Mouse (Mus musculus): Measurements from ENCODE around the gene Rybp.

Gene Rybp

DNA sequence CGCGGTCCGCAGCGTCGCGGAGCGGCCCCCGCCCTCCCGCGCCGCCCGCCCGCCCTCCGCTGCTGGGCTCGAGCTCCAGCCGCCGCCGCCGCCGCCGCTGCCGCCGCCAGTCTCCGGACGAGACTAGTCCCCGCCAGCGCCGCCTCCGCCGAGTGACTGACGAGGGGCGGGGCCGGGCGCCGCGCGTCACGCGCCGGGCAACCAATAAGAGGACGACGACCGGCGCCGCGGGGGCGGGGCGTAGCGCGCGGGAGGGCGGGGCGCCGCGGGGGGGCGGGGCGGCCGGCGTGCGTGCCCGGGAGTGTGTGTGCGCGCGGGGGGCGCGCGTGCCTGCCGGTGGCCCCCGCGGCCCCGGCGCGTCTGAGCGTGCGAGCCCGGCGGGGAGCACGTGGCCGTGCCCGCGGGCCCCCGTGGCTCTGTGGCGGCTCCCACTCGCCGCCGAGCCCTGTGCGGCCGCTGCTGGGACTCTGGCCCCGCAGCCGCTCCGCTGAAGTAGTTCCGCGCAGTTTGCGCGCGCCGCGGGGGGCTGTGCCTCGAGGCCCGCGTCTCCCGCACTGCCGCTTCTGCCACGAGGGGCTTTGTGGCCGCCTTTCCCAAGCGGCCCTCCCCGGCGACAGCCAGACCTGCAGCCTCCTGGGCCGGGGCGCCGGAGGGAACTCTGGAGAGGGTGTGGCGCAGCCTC is at the start of gene Rybp:
Rybp (minus strand) TSS at position 152 of the 682 bp plus-strand sequence.
- in situ Hi-C loops (cut with MseI, MboI) = loop anchor here in 1 of 2 experiments (10.0 kb wide), 1 partner anchor 237 kb away; no protein-coding TSS in a partner anchor

DNA sequence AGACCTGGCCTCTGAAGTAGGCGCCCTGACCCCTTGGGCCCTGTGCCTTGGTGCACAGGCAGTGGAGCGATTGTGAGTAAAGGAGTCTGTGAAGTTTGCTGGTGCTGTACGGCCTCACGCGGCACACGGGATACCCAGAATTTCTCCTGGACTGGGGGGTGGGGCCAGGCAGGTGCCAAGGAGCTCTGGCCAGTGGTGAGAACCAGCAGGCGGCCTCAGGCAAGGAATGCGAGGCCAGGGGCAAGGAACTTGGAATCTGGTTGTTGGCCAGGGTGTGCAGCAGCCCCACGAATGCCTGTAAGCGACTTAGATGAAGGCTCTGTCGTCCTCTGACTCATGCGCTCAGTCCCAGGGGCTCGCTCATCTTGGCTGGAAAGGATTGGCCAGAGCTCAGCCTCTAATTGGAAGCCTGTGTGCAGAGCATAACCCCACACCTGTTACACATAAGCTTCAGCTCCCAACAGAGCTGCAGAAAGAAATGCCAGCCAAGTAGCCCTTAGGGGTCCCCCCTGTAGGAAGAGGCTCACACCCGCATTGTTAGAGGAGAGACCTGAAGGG is 49.4 kb upstream of the Rybp start:
- in situ Hi-C loops (cut with MseI, MboI) = no loop called here

DNA sequence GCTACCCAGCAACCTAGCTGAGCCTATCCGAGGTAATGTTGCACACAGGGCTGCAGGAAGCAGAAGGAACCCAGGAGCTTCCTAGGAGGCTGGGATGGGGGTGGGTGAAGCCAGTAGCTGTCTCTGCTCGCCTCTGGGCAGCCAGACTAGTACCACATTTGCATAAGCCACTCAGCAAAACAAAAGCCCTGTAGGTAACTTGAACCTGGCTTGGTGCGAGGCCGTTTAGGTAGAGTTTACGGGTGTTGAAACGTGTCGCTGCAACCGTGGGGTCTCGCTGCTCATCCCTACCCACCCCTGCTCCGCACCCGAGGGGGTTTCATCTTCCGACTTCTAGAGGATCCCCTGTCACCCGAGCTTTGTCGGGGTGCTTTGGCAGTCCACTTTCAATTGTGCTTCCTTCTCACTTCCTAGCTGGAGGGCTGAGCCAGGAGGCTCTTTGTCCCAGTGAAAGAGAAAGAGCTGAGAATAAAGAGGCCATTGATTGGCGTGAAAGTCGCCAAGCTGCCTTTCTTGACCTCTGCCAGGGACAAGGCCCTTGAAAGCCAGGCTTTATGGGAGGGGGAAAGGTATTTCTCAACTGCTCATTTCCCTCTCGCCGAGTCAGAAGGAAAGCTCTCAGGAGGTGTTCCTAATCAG is 48.3 kb upstream of the Rybp start:
- in situ Hi-C loops (cut with MseI, MboI) = no loop called here

DNA sequence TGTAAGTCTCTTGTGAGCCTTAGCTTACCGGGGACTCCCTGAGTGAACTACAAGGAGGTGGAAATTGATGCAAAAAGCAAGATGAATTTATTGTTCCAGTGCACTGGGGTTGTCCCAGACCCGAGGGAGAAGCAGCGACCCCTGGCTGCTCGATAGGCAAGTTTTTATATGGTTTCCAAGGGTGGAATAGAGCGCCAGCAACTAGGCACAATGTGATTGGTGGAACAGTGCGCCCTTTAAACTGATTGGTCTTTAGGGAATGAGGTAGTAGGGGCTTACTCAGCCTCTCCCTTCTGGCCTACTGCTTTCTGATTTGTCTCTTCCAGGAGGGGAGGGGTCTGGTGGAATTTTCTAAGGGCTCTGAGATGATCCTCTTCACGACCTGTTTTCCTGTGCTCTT is 46.5 kb upstream of the Rybp start:
- in situ Hi-C loops (cut with MseI, MboI) = no loop called here

DNA sequence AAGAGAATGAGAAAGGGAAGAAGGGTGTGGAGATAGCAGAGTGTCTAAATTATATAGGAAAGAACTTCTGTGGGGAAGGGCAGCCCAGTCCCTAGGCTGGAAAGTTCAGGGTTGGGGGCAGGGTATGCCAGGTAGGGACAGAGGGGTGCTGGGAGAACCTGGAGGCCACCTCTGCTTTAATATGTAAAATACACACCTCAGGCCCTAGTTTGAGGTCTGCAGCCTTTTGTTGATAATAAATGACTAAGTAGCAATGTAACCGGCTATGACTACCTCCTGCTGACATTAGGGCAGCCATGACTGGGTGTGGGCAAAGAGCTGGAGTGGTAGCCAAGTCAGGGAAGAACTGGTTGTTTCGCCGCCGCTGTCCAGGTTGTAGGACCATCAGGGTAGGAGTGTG is 45.2 kb upstream of the Rybp start:
- in situ Hi-C loops (cut with MseI, MboI) = no loop called here

DNA sequence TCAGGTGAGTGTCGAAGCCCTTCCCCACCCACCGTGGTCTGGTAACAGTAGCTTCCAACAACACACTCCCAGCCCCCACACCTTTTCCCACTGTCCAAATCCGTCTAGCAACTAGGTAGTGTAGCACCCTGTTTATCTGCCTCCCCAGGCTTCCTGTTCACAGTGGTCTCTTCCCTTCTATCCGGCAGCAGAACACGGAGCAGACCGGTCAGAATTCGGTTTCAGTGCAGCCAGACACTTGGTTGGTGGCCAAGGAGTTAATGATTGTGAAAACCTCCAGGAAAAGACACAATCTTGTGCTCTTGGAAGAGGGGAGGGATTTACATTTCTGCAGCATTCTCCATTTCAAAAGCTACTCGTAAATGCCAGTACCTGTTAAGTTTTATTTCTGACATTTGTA is 44.3 kb upstream of the Rybp start:
- in situ Hi-C loops (cut with MseI, MboI) = no loop called here

DNA sequence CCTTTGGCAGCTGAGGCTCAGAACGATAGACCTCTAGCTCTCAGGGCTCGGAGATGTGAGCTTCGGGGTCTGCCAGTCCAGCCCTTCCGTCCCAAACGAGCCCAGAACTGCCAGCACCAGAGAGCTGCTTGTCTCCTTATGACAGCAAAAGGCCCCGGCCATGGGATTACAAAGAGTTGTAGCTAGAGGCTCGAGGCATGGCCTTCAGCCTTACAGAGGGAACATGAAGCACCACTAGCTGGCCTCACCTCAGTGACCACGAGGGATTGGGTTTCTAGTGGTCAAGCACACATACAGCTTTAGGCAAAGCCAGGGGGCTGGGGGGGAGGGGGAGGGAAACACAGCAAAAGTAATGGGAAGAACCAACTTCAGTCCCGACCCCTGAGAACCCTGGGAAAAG is 43.8 kb upstream of the Rybp start:
- in situ Hi-C loops (cut with MseI, MboI) = no loop called here

DNA sequence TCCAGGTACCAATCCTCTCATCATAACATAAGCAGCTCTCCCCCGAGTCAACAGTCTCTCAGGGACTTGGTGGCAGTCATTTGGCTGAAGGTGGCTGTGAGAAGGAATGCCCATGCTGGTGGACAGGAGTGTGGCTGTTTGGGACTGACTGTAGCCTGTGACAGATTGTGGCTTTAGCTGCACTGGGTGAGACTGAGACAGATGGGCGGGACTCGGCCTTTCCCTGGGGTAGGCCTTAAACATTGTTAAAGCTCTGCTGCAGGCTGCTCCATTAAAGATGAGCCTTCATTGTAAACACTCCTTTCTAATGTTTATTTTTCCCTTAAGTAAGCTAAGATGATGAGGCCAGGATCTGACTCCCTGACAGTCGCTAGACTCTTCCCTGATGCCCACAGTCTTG is 42.3 kb upstream of the Rybp start:
- in situ Hi-C loops (cut with MseI, MboI) = no loop called here

DNA sequence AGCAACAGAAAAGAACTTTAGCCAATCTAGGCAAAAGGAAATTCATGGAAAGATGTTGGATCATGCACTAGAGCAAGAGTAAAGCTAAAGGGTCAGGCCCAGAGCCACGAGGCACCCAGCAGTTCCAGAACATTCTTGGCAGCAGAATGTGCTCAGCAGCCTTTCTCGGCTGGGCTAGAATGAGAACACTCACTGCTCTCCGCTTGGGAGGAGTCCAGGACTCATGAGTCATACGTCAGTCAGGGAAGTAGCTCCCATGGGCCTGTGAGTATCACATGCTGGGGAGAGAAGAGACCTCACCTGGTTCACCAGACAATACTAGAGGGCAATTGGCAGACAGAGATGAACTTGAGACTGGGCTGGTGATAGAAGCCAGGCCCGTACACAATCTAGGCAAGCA is 39.8 kb upstream of the Rybp start:
- in situ Hi-C loops (cut with MseI, MboI) = no loop called here

DNA sequence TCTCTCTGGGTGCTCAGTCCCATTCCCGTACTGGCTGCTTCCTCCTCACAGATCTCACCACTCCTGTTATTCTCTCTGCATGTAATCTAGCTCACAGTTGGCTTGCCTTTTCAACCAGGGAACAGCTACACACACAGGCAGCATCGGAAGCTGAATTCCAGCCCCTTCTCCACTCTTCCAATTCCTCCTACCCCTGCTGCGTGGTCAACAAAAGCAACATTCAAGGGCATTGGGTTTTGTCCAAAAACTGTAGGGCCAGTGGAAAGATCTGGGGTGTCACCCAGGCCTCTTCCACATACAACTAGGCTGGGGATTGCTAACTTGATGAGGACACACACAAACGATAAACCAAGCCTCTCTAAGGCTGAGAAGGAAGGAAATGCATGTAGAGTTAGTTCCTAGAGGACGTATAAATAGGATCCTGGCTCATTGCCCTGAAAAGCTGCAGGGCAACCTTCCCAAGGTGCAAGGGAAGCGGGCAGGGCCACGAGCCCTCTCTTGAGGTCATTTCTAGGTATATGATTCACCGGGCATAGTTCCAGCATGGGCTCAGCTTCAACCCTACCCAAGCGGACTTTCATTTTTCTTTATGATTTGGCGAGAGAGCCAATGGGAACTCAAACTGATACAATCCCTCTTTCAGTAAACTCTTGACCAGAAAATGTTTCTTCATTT is 36.6 kb upstream of the Rybp start:
- in situ Hi-C loops (cut with MseI, MboI) = no loop called here

DNA sequence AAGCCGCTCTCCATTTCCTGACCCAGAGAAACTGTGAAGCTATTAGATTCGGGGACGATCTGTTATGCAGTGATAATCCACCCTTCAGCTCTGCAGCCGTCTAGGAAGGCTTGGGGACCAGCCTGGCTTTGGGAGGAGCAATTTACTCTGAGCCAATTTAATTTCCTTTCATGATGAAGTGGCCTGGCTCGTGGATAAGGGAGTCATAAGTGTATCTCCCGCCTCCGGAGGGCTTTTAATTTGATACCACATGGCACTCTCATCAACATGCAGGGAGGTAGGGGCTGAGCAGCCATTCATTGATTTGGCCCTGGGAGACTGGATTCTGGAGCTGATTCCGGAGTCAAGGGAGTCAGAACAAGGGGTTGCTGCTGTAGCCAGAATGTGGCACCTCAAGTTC is 35.3 kb upstream of the Rybp start:
- in situ Hi-C loops (cut with MseI, MboI) = no loop called here

DNA sequence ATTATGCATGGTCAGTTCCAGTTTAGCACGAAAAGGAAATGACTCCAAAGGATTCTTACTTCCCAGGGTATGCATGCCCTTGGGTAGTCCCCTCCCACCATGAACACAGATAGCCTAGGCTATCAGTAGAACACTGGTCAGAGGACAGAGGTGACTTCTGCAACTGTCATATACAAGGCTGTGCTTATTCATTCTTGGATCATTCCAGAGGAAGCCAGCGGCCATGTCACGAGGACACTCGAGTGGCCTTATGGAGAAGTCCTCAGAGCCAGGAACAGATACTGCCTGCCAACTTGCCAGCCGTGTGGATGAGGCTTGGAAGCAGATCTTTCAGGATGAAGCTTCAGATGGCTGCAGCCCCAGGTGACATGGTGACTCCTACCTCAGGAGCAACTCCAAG is 34.9 kb upstream of the Rybp start:
- in situ Hi-C loops (cut with MseI, MboI) = no loop called here

DNA sequence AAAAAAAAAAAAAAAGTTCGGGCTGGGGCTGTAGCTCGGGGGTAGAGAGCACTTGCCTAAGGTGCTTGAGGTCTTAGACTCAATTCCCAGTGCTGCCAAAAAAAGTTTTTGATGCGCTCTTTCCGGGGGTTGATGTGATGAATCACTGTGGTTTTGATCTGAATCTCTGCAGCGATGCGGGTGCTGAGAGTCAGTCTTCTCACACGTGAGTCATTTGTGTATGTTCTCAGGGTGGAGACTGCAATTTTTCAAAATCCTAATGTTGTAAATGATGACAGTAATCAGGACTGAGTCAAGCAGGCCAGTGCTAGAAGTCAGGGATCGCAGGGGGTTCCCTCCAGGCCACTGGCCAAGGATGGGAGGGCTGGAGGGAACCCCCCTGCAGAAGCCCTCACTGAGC is 26.9 kb upstream of the Rybp start:
- in situ Hi-C loops (cut with MseI, MboI) = no loop called here

DNA sequence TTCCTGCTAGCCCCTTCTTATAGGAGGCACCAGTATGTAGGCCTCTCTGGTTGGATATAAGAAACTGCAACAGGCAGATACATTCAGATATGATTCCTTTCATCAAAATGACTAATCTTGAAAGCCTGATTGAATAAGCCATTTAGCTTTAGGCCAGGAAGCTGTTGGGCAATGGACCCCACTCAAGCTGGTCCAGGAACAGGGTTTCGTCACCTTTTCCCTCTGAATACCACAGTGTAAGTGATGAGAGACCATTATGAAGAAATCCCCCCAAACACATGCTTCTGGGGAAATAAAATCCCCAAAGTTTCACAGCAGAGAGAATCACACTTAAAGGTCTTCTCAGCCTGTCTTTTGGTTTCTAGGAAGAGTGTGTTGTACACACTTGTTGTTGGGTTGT is 23.9 kb upstream of the Rybp start:
- in situ Hi-C loops (cut with MseI, MboI) = no loop called here

DNA sequence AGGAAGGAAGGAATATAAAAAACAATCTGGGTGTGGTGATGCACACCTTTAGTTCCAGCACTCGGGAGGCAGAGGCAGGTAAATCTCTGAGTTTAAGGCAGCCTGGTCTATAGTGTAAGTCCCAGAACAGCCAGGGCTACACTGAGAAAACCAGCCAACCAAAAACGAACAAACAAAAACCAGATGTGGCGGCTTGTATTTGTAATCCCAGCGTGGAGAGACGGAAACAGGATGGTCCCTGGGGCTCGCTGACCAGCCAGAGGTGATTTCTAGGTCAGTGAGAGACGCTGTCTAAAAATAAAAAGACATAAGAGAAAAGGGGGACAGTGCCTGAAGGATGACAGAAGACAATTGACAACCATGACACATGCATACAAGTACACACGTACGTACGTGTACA is 17.5 kb upstream of the Rybp start:
- in situ Hi-C loops (cut with MseI, MboI) = no loop called here

DNA sequence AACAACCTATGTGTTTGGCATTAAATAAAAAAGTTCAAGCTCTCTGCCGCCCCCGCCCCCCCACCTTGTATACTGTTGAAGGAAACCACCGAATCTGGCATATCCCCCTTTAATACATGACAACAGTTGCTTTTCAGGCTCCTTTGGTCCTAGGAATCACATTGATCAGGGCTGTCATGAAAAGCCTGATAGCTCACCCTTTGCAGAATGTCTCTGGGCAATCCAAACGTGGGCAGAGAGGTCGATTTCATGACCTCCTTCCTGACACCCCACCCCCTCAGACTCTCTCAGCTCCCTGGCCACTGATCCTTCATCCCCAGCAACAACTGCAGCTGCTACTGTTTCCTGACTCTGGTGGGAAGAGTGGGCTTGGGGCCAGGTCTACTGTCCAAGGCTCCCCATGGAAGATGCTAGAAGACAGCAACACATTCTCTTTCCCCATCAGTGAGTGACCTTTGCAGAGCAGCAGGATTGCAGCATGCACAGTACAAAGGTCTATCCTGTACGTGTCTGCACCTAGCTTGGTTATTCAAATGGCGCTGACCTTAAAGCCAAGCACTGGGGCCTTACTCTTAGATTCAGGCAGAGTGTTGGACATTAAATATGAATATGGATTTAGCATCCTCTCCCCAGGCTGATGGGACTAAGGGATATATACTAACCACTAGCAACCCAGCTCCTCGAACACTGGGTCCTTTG is 14.3 kb upstream of the Rybp start:
- in situ Hi-C loops (cut with MseI, MboI) = no loop called here

DNA sequence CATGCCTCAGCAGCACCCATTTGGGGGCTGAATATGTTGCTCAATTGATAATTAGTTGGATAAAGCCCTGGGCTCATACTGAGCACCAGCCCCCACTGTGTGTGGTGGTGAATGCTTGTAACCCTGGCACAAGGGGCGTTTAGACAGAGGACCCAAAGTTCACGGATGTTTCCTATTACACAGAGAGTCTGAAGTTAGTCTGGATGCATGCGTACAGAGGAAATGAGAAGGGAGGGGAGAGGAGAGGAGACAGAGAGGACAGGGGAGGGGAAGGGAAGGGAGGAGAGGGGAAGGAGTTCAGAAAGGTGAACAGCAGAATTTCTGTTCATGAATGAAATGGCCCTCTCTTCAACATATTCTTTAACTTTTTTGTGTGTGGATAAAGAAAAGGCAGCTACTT is 13.5 kb upstream of the Rybp start:
- in situ Hi-C loops (cut with MseI, MboI) = no loop called here

DNA sequence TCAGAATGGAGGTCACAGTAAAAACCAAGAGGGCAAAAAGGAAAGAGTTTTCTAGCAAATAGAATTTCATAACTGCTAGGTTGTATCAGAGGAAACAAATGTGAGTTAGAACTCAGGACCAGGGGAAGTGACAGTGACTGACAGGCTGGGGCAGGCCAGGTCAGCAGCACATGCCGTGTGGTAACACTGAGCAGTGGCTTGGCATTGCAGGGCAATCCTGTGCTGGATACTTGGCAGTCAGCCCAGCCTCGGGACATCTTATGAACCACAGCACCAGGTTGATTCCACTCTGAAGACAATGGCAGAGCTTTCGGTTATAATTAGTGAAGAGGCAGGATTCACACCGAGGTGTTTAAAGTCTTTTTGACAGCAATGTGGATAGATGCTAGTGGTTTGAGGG is 11.7 kb upstream of the Rybp start:
- in situ Hi-C loops (cut with MseI, MboI) = no loop called here

DNA sequence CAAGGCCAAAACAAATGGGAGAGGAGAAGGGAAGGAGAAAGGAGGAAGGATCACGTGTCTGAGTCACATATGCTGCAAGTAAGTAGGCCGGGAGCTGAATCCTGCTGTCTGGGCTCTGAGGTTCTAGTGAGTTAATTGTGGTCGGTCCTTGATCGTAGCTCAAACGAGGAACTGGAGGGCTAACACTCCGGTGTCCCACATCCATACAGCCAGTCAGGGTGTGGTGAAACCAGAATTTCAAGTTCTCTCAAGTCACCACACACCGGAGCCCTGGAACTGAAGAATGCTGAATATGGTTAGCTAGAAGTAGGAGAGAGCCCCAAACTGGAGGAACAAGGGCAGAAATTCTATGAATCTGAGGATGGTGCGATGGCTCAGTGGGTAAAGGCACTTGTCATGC is 10.3 kb upstream of the Rybp start:
- in situ Hi-C loops (cut with MseI, MboI) = no loop called here

DNA sequence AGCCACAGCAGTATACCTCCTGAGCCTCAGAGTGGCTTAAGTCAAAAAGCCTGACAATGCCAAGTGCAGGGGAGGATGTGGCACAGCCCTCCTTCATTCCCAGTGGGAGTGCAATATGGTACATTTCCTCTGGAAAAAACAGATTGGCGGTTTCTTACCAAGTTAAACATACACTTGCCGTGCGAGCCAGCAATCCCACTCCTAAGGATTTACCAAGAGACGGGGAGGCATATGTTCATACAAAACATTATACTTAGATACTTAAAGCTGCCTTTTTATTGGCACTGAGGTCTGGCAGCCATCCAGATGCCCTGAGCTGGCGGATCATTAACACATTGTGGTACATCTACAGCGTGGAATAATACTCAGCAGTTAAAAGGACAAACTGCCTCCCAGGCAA is 5.1 kb upstream of the Rybp start:
- in situ Hi-C loops (cut with MseI, MboI) = no loop called here

DNA sequence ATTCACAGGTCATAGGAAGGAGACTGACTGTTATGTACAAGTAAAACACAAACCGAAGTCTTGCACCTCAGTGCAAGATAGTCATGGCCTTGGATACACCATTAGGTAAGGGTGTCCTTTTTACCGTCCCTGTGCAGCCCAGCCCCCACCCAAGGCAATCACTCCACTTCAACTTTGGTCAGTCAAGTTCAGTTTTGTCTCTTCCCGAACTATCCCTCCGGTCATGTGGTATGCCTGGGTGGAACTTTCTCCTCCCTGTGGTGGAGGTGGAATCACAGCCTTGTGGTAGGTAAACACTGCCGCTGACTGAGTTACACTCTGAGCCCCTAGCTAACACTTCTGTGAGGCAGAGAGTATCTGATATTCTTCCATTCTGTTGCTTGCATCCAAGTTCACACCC is 1.8 kb upstream of the Rybp start:
- in situ Hi-C loops (cut with MseI, MboI) = loop anchor here in 1 of 2 experiments (10.0 kb wide), 1 partner anchor 236 kb away; no protein-coding TSS in a partner anchor

DNA sequence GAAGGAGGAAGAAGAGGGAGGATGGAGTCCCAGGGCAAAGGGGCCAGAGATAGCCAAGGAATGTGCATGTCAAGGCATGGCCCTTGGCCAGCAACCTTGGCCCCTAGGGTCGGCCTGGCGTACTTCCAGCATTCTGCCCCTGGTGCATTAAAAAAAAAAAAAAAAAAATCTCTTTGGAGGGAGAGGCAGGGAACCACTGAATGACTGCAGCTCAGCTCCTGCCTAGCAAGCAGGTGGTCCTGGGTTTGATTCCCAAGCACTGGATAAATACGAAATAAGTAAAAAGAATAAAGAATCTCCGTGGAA is 1.4 kb upstream of the Rybp start:
- in situ Hi-C loops (cut with MseI, MboI) = loop anchor here in 1 of 2 experiments (10.0 kb wide), 1 partner anchor 236 kb away; no protein-coding TSS in a partner anchor
